Mouse (Mus musculus): ENCODE measurements at regions not wholly inside any gene's neighbourhood (a gene's known extent, or its start where the extent isn't known, plus 50 kb on each side); places are given as distances from the start of the nearest gene placed in this dataset.

- TF ChIP-seq ZNF384 (IDR thresholded peaks at IDR 0.05; ENCODE audit: low read depth, low read length) (no peak), CHD2 (IDR thresholded peaks at IDR 0.05; ENCODE audit: low read depth, low read length) (no peak), ZC3H11A (IDR thresholded peaks at IDR 0.05; ENCODE audit: borderline replicate concordance, low read depth, low read length) (no peak)
These were observed 403.6 kb downstream of the Slc22a22 start for GRCm38 (mm10) chr15:57073776-57074175.
